Mouse (Mus musculus): Measurements from ENCODE around the gene Mbd3l1.

The Mbd3l1 gene

DNA sequence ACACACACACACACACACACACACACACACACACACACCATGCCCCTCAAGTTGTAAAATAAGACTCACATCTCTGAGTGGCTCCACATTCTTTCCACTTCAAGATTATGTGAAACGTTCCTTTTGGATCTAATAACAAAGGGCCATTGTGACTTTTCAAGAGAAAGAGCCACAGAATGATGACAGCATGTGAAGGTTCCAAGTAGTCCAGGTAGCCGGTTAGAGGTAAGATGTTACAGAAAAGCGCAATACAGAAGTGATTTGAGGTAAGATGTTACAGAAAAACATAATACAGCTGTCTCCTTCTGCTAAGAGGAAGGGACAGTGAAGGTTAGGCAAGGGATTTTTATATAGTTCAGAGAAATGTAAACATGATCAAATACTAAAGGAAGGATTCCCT, at the start of gene Mbd3l1, which contains the start of gene Zfp558:
Gene Mbd3l1 (plus strand): TSS at position 192 of the 400 bp plus-strand sequence.
Gene Zfp558 (minus strand): TSS at position 101 of the 400 bp plus-strand sequence.
- no peak for DNase-seq (ENCODE audit: low read depth)

DNA sequence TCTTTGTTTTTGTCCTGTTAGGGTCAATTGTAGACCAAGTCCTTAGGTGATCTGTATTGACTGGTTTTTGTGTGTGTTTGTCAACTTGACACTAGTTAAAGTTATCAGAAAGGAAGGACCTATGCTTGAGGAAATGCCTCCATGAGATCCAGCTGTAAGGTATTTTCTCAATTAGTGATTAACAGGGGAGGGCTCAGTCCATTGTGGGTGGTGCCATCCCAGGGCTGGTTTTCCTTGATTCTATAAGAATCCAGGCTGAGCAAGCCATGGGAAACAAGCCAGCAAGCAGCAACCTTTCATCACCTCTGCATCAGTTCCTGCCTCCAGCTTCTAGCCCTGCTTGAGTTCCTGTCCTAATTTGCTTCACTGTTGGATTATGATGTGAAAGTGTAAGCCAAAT, 47.8 kb upstream of the Mbd3l1 start, which contains the start of gene Mbd3l2:
Gene Mbd3l2 (plus strand): TSS at position 301 of the 400 bp plus-strand sequence.
- no peak for DNase-seq (ENCODE audit: low read depth)

DNA sequence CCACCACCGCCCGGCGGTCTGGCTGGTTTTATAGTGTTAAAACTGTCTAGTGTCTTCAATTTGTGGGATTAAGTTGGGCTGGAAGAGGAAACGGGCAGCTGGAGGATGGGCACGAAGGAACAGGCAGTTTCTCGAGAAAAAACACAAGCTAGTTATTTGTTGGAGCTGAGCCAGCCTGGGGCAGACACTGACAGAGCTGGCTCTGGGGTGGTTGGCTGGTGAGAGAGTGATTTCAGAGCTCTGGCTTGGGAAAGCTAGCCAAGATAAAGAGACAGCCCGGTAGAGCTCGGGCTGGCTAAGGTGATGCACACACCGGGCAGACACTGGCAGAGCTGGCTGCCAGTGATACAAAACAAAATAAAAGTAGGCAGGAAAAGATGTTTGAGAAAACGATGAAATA, 46.5 kb upstream of the Mbd3l1 start:
- no peak for DNase-seq (ENCODE audit: low read depth)

DNA sequence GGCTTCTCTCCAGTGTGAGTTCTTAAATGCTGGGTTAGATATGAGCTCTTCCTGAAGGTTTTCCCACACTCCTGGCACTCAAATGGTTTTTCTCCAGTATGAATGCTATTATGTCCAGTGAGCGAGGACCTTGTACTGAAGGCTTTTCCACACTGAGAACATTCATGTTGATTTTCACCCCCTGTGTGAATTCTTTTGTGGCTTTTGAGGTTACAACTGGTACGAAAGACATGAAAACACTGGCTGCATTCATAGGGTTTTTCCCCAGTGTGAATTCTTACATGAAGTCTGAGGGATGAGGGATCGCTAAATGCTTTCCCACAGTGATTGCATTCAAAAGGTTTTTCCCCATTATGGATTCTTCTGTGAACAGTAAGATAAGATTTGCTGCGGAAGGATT, 21.6 kb upstream of the Mbd3l1 start:
- DNase-seq (ENCODE audit: low read depth) = no peak

DNA sequence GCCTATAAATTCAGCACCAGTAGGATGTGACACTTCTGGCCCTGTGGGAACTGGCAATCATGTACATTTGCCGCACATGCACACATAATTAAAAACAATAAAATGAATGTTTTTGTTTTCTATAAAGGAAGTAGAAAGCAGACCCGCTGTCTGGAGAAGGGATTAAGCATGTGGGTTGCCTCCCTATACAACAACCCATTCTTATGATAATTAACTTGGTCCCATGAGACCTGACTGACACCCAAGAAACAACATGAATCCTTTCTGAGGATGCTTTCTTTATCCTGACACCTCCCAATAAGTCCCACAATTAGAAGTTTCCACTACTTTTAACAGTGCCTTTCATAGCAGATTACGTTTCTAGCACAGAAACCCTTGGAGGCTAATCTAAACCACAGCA, 10.8 kb upstream of the Mbd3l1 start:
- no peak for DNase-seq (ENCODE audit: low read depth)

DNA sequence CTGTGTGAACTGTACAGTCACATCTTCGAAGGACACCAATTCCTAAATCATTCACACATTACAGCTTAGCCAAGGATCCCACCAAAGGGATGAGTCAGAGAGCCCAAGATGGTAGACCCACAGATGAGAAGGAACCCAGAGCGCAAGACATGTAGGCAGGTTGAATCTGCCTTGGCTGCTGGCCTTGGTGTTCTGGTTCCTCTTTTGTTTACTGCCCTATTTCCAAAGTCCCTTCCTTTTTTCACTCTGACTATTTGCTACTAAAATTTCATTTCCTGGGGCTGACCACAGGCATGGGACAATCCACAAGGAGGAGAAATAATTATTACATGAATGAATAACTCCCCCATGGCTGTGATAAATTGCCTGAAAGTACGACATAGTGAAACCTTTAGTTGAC, 10.2 kb upstream of the Mbd3l1 start:
- DNase-seq (ENCODE audit: low read depth) = no peak

DNA sequence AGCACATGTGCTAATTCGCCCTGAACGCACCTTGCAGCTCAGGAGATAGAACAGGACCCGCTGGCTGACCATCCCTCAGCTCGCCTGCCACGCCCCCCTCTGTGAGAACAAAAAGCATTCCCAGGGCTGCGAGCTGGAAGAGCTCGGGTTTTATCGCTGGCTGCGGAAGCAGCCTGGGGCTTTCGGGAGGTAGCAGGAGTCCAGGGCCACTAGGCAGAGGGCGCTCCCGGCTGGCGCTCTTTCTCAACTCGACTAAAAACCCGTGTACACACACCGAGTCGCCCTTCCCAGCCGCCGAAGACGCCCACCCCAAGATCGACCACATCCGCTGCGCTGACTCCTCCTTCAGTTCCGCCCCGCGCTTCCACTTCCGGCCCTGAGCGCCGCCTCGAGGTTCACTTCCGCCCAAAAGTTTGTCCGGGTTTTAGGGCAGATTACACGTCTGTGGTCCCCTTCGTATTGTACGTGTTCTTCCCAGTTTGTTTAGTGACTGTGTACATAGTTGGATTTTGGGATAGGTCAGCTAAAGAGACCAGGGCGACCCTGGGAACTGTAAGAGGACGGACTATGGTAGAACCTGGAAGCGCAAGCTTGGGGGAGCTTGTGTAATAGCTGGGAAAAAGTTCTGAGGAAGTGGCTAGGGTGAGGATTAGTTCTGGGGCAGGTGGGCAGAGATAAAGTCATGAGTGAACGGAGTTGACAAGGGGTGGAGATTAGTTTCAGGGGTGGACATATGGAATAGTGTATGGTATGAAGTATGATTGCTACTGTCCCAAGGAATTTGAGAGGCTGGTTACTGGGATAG, 4.6 kb upstream of the Mbd3l1 start:
- DNase-seq (ENCODE audit: low read depth) = peak; percentile 86

DNA sequence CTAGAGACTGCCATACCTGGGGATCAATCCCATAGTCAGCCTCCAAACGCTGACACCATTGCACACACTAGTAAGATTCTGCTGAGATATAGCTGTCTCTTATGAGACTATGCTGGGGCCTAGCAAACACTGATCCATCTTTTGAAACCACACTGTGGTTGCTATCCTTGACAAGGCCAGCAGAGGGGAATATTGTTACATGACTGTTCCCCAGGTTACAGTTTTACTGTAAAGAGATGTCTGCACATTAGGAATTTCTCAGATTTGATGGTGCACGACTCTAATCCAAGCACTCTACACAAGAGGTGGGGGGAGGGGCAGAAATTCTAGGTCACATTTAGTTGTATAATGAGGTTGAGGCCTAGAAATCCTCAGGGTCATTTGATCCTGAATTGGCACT, 29.9 kb downstream of the Mbd3l1 start:
- DNase-seq (ENCODE audit: low read depth) = no peak
